Mouse (Mus musculus) kidney, adult 2 months (tissue): ENCODE data around the gene Chkb.

Experiments used
- CTCF ChIP-seq: fragments of 200-500 bp; conservative IDR thresholded peaks from 2 replicates; pipeline ENCODE4 v1.5.1; 2011; ENCODE audit warnings: low read depth, mild to moderate bottlenecking, control low read depth, low read length, moderate library complexity, mixed read lengths; ENCODE audit not compliant: insufficient read depth, insufficient read length
- POLR2A ChIP-seq: fragments of 200-500 bp; IDR thresholded peaks from one replicate; pipeline ENCODE4 v1.6.1; 2011; ENCODE audit warnings: low read depth, low read length, control low read depth

DNA sequence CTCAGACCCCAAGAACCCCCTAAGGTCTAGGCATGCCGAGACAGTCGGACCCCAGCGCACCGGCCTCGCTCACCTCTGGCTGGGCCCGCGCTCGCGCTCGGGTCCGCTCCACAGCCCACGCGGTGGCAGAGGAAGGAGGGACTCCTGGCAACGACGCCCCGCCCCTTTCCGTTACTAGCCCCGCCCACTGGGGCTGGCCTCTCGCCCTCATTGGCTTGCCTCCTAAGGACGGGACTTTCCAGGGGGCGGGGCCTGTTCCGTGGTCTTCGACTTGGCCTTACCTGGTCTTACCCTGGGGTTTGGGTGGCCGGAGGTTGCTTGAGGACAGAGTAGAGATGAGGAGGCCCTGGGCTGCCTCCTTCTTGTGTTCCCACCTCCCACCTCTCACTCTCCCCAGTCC is 19.6 kb downstream of the Chkb start, which contains the start of gene Syce3:
- TF ChIP-seq CTCF (no peak), POLR2A (no peak)
